Mouse (Mus musculus) cerebellum, adult 2 months (tissue): Measurements from ENCODE around the gene Arhgef18.

Experiments
- CTCF ChIP-seq: fragments of 200-500 bp; IDR thresholded peaks from 2 replicates; pipeline ENCODE4 v1.5.1; 2011; ENCODE audit warnings: low read depth, mild to moderate bottlenecking, control low read depth, low read length, moderate library complexity, borderline replicate concordance; ENCODE audit not compliant: insufficient read depth
- POLR2A ChIP-seq: fragments of 200-500 bp; IDR thresholded peaks from 2 replicates; pipeline ENCODE4 v1.6.1; 2011; ENCODE audit warnings: low read length, control low read depth, borderline replicate concordance; ENCODE audit not compliant: insufficient read depth

DNA sequence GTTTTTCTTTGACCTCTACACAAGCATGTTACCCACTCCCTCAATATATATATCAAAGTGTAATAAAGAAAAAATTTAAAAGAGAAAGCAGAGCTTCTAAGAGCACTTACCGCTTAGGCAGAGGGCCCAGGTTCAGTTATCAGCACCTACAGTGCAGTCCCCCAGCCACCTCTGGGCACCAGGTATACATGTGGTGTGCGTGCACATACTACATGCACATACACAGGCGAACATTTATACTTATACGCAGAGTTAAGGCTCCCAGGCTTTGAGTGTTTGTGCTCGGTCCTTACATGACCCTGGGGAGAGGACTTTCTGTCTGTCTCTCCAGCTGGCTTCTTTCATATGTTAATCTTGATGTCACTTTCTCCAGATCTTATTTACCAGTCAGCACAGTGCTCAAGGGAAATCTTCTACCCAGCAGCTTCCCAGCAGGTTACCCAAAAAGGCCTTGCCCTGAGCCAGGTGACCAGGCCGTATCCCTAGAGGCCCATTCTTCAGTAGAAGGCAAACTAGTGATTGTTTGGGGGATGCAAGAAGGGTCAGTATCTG, 21.9 kb downstream of the Arhgef18 start:
- TF ChIP-seq CTCF (no peak), POLR2A (no peak)
